Mouse (Mus musculus) myocyte (in vitro differentiated cells): ENCODE data around the gene H2al1a. TPM values are rescaled to one million over a fixed set of nuclear protein-coding genes. Genes with fewer than 3 reads are reported as not detected.
"Not testable (repeated sequence)": the region's sequence is repeated elsewhere in the genome, so short reads cannot be mapped to it uniquely, and the experiment has no call there.

Experiments
- H3K27me3 ChIP-seq: one replicate; pipeline ENCODE4 v1.6.1; 2011; ENCODE audit not compliant: control insufficient read depth, insufficient read depth, insufficient read length
- H3K36me3 ChIP-seq: one replicate; pipeline ENCODE4 v1.6.1; 2011; ENCODE audit not compliant: control insufficient read depth, insufficient read depth
- H3K4me2 ChIP-seq: one replicate; pipeline ENCODE4 v1.6.1; 2011; ENCODE audit warnings: low read depth, control low read depth
- H3K4me3 ChIP-seq: one replicate; pipeline ENCODE4 v1.5.1; 2011; ENCODE audit warnings: mild to moderate bottlenecking, control low read depth, moderate library complexity
- H3K79me2 ChIP-seq: one replicate; pipeline ENCODE4 v1.6.1; 2011; ENCODE audit not compliant: control insufficient read depth, insufficient read depth
- H3ac ChIP-seq: one replicate; pipeline ENCODE4 v1.6.1; 2011; ENCODE audit not compliant: control insufficient read depth, insufficient read length
- CEBPB ChIP-seq: IDR thresholded peaks from 2 replicates; pipeline ENCODE4 v1.6.1; 2011; ENCODE audit warnings: mild to moderate bottlenecking, moderate library complexity; ENCODE audit not compliant: poor library complexity, insufficient read depth, severe bottlenecking
- E2F4 ChIP-seq: IDR thresholded peaks from one replicate; pipeline ENCODE4 v1.6.1; 2011; ENCODE audit warnings: mild to moderate bottlenecking, control low read depth, moderate library complexity; ENCODE audit not compliant: insufficient read depth
- MAX ChIP-seq: IDR thresholded peaks from one replicate; pipeline ENCODE4 v1.6.1; 2011; ENCODE audit warnings: low read depth, mild to moderate bottlenecking, control low read depth
- MYOD1 ChIP-seq, 3 experiments: IDR thresholded peaks; one replicate each; pipeline ENCODE4 v1.6.1; 2011; ENCODE audit warnings: control low read depth in 2 of 3, low read depth in 2 of 3, mild to moderate bottlenecking in 2 of 3, moderate library complexity in 1 of 3; ENCODE audit not compliant: insufficient read length in 2 of 3, control insufficient read depth in 1 of 3
- MYOG ChIP-seq, 3 experiments: IDR thresholded peaks; one replicate each; pipeline ENCODE4 v1.6.1; 2011; ENCODE audit warnings: control low read depth in 2 of 3, low read depth in 2 of 3, mild to moderate bottlenecking in 2 of 3; ENCODE audit not compliant: insufficient read length in 2 of 3, control insufficient read depth in 1 of 3, insufficient read depth in 1 of 3
- POLR2A ChIP-seq: IDR thresholded peaks from one replicate; pipeline ENCODE4 v1.6.1; 2011; ENCODE audit warnings: low read depth, mild to moderate bottlenecking, control low read depth, moderate library complexity; ENCODE audit not compliant: insufficient read length
- POLR2AphosphoS2 ChIP-seq: IDR thresholded peaks from one replicate; pipeline ENCODE4 v1.6.1; 2011; ENCODE audit warnings: low read depth, control low read depth; ENCODE audit not compliant: insufficient read length
- REST ChIP-seq: IDR thresholded peaks from one replicate; pipeline ENCODE4 v1.6.1; 2011; ENCODE audit warnings: mild to moderate bottlenecking, control low read depth, moderate library complexity; ENCODE audit not compliant: insufficient read depth, insufficient read length
- SRF ChIP-seq: IDR thresholded peaks from one replicate; pipeline ENCODE4 v1.6.1; 2011; ENCODE audit warnings: low read depth; ENCODE audit not compliant: control insufficient read depth, insufficient read length
- TCF12 ChIP-seq: IDR thresholded peaks from one replicate; pipeline ENCODE4 v1.6.1; 2011; ENCODE audit warnings: mild to moderate bottlenecking, control low read depth; ENCODE audit not compliant: poor library complexity, insufficient read depth, severe bottlenecking
- TCF3 ChIP-seq: IDR thresholded peaks from one replicate; pipeline ENCODE4 v1.6.1; 2011; ENCODE audit warnings: low read depth, control low read depth; ENCODE audit not compliant: insufficient read length
- USF1 ChIP-seq: IDR thresholded peaks from one replicate; pipeline ENCODE4 v1.6.1; 2011; ENCODE audit warnings: low read depth, mild to moderate bottlenecking, control low read depth, moderate library complexity
- polyA plus RNA-seq: library from polyadenylated mRNA; unstranded; fragments of >200 nt; fragmentation: generic; extraction: Trizol; gene quantifications from one replicate; pipeline ENCODE4 v1.2.1, GENCODE M21; 2012; ENCODE audit warnings: missing spikeins

The H2al1a gene
- polyA plus RNA-seq, 1 experiment, result not detected

- not testable (repeated sequence) for H3K27me3 ChIP-seq, H3K79me2 ChIP-seq
Measured at GRCm38 (mm10) chrX:11314858-11315257, 15.8 kb downstream of the H2al1a start, which contains the start of gene H2al1f. TSS of gene H2al1f (plus strand) at chrX:11315158.

GRCm38 (mm10) chrX:11317956-11318355, 18.9 kb downstream of the H2al1a start, which contains the start of gene H2al1g:
TSS of gene H2al1g (plus strand) at chrX:11318256.
- not testable (repeated sequence) for H3ac ChIP-seq

More at GRCm38 (mm10) chrX:11314858-11315257, 15.8 kb downstream of the H2al1a start, which contains the start of gene H2al1f:
- H3K4me2 ChIP-seq, H3K4me3 ChIP-seq, H3ac ChIP-seq, H3K36me3 ChIP-seq: not testable (repeated sequence)

GRCm38 (mm10) chrX:11321192-11321591, 22.1 kb downstream of the H2al1a start, which contains the start of gene H2al1h:
TSS of gene H2al1h (plus strand) at chrX:11321492.
- H3K4me2 ChIP-seq, H3K79me2 ChIP-seq, H3K36me3 ChIP-seq, H3ac ChIP-seq, H3K27me3 ChIP-seq, H3K4me3 ChIP-seq: not testable (repeated sequence)

More at GRCm38 (mm10) chrX:11317956-11318355, 18.9 kb downstream of the H2al1a start, which contains the start of gene H2al1g:
- H3K4me2 ChIP-seq, H3K4me3 ChIP-seq, H3K79me2 ChIP-seq, H3K36me3 ChIP-seq, H3K27me3 ChIP-seq: not testable (repeated sequence)

GRCm38 (mm10) chrX:11324359-11324758, 25.3 kb downstream of the H2al1a start, which contains the start of gene H2al1i:
TSS of gene H2al1i (plus strand) at chrX:11324659.
- not testable (repeated sequence) for H3K4me2 ChIP-seq, H3K79me2 ChIP-seq

GRCm38 (mm10) chrX:11327522-11327921, 28.5 kb downstream of the H2al1a start, which contains the start of gene H2al1j:
TSS of gene H2al1j (plus strand) at chrX:11327822.
- not testable (repeated sequence) for H3K36me3 ChIP-seq, H3K4me2 ChIP-seq, H3K79me2 ChIP-seq, H3K4me3 ChIP-seq, H3K27me3 ChIP-seq, H3ac ChIP-seq

More at GRCm38 (mm10) chrX:11324359-11324758, 25.3 kb downstream of the H2al1a start, which contains the start of gene H2al1i:
- H3K4me3 ChIP-seq, H3K36me3 ChIP-seq, H3ac ChIP-seq, H3K27me3 ChIP-seq: not testable (repeated sequence)

GRCm38 (mm10) chrX:11345762-11346161, 46.7 kb downstream of the H2al1a start:
- H3K4me3 ChIP-seq, result no peak overlapping the region
- no peaks in the 10 kb centered on the region for H3K36me3 ChIP-seq
- H3K4me2 ChIP-seq, result no peak overlapping the region
- TF ChIP-seq MYOD1 (IDR thresholded peaks at IDR 0.05; ENCODE audit: control insufficient read depth in 1 of 3, insufficient read length in 2 of 3, low read depth in 2 of 3) (no peak), POLR2AphosphoS2 (no peak), TCF3 (no peak)
- no peaks in the 10 kb centered on the region for H3K27me3 ChIP-seq
- H3ac ChIP-seq, result no peak overlapping the region
- no peaks in the 10 kb centered on the region for H3K79me2 ChIP-seq

GRCm38 (mm10) chrX:11346756-11347155, 47.7 kb downstream of the H2al1a start:
- no peak overlapping the region for H3K4me3 ChIP-seq
- H3K36me3 ChIP-seq, result no peaks in the 10 kb centered on the region
- H3K79me2 ChIP-seq, result no peaks in the 10 kb centered on the region
- no peaks in the 10 kb centered on the region for H3K27me3 ChIP-seq
- H3K4me2 ChIP-seq, result no peak overlapping the region
- H3ac ChIP-seq, result no peak overlapping the region
- TF ChIP-seq TCF3 (no peak), REST (no peak), MYOG (IDR thresholded peaks at IDR 0.05; ENCODE audit: control insufficient read depth in 1 of 3, insufficient read depth in 1 of 3, insufficient read length in 2 of 3, low read depth in 2 of 3) (no peak), USF1 (no peak), MAX (no peak), TCF12 (no peak), E2F4 (no peak), SRF (no peak), POLR2A (no peak), POLR2AphosphoS2 (no peak), MYOD1 (IDR thresholded peaks at IDR 0.05; ENCODE audit: control insufficient read depth in 1 of 3, insufficient read length in 2 of 3, low read depth in 2 of 3) (no peak), CEBPB (no peak)

Other genes starting within 250 kb of the H2al1a start
- gene H2al1b, start 3.2 kb downstream of the H2al1a start, polyA plus RNA-seq, result not detected
- not detected for gene H2al1c, start 6.4 kb downstream of the H2al1a start, polyA plus RNA-seq
- gene H2al1d, start 9.6 kb downstream of the H2al1a start, polyA plus RNA-seq, result not detected
- not detected for gene H2al1e, start 12.7 kb downstream of the H2al1a start, polyA plus RNA-seq
- not detected for gene H2al1f, start 15.9 kb downstream of the H2al1a start, polyA plus RNA-seq
- not detected for gene H2al1g, start 19.0 kb downstream of the H2al1a start, polyA plus RNA-seq
- gene H2al1h, start 22.2 kb downstream of the H2al1a start, polyA plus RNA-seq, result not detected
- not detected for gene H2al1i, start 25.4 kb downstream of the H2al1a start, polyA plus RNA-seq
- not detected for gene H2al1j, start 28.6 kb downstream of the H2al1a start, polyA plus RNA-seq